Mouse (Mus musculus): Measurements from ENCODE around the gene Mphosph6.

Gene Mphosph6

DNA sequence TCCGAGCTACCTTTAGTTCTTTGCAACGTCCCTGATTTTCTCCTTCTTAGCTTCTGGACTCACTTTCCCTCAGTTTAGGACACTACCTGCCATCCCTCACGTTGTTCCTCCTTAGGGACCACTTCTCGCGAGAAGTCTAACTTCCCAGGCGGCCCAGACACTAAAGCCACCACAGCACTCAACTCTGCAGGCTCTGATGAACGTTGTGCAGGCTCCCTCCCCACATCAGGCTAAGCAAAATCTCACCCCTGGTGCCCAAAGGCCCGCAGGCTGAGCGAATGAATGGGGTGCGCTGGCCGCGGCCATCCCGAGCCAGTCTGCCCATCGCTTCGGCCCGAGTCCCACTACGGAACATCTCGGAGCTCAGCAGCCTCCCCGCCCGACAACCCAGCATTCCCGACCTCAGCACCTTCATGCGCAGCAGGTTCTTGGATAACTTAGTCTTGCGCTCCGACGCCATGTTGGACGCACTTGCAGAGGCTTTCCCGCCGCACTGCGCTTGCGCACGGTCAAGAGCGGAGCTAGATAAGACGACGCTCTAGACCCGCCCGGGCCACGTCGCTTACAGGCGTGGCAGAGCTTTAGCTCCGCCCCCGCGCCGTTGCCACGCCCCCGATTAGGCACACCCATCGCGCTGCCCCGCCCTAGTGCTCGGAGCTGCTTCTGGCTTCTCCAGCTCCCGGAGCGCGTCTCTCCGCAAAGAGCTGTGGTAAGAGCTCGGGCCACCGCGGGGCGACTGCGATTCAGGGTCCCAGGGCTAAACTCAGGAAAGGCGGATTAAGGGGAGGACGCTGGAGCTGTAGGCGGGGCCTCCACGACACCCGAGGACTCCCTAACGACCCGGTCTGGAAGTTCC, at the start of gene Mphosph6:
TSS of gene Mphosph6 (minus strand) at position 501 of the 856 bp plus-strand sequence.
- peak; percentile 98 to 99 for DNase-seq

GRCm38 (mm10) chr8:117850420-117850819, 48.7 kb upstream of the Mphosph6 start:
- no peak for DNase-seq

- no peak for DNase-seq
Measured at GRCm38 (mm10) chr8:117847865-117848264, 46.1 kb upstream of the Mphosph6 start.

GRCm38 (mm10) chr8:117843694-117844093, 42.0 kb upstream of the Mphosph6 start:
- DNase-seq: no peak

DNA sequence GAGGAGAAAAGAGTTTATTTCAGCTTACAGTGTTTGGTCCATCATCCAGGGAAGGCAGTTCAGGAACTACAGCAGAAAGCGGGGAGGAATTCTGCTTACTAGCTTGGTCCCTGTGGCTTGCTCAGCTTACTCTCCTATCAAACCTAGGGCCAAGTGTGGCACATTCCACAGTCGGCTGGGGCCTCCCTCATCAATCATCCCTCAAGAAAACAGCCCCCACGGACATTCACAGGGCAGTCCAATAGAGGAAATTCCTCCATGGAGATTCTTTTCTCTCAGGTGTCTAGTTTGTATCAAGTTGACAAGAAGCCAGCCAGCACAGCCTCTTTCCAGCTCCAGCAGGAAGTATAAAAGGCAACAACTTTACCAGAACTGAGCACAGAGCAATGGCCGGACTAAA, 11.8 kb upstream of the Mphosph6 start:
- no peak for DNase-seq

DNA sequence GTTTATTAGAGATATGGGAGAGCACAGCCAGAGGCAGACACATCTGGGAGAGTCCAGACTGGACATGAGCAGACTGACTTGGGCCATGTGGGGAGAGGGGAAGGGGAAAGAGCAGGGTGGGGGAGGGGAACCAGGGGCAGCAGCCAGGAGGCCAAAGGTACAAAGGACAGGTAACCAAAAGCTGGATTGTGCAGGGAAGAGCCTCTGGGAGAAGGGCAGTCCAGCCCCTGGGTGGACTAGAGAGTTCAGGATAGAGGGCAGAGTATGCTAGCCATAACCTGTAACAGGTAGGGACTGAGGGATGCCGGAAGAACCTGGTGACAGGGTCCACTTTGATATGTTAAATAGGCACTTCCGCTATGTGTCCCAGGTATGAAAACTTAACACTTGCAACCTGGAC, 8.9 kb upstream of the Mphosph6 start:
- DNase-seq: no peak

- no peak for DNase-seq
Measured at GRCm38 (mm10) chr8:117805419-117805818, 3.7 kb upstream of the Mphosph6 start.

DNA sequence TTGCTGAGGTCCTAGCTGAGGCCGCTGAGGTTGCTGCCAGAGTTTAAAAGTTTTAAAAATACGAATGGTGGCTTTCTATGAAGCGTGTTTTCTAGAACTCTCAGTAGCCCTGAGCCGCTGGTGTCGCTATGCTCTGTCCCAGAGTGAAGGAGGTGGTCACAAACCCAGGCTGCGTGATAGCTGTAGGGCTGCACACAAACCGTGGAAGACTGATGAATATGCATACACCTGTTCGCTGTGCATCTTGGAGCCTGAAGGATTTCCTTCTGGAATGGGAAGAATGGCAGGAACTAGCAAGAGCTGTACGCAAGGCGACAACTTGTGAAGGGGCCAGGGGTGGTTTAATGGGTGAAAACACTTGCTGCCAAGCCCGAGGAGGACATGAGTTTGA, 551 bp upstream of the Mphosph6 start:
- DNase-seq: no peak

- DNase-seq: no peak
Measured at GRCm38 (mm10) chr8:117798066-117798465, 3.7 kb downstream of the Mphosph6 start.

- no peak for DNase-seq
Measured at GRCm38 (mm10) chr8:117796464-117796863, 5.3 kb downstream of the Mphosph6 start.

GRCm38 (mm10) chr8:117794581-117794980, 7.2 kb downstream of the Mphosph6 start:
- peak; percentile 21 to 42 for DNase-seq

- peak; percentile 17 to 37 for DNase-seq
Measured at GRCm38 (mm10) chr8:117792616-117793144, 9.1 kb downstream of the Mphosph6 start.

DNA sequence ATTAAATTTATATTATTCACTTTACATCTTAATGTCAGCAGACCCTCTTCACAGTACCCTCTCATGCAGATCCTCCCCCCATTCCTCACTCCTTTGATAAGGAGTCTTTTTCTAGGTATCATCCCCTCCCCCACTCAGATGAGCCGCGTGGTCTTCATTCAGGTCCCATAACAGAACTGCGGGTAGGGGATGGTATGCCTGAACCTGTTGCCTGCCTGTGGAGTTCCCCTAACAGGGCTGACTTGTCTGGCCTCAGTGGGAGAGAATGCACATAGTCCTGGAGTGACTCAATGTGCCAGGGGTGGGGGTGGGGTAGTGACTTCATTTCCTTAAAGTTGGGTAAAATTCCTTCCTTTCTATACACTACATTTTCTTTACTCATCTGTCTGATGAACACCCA, 15.3 kb downstream of the Mphosph6 start:
- DNase-seq: no peak

- no peak for DNase-seq
Measured at GRCm38 (mm10) chr8:117783021-117783420, 18.7 kb downstream of the Mphosph6 start.

GRCm38 (mm10) chr8:117781375-117782129, 20.2 kb downstream of the Mphosph6 start:
- DNase-seq: no peak

DNA sequence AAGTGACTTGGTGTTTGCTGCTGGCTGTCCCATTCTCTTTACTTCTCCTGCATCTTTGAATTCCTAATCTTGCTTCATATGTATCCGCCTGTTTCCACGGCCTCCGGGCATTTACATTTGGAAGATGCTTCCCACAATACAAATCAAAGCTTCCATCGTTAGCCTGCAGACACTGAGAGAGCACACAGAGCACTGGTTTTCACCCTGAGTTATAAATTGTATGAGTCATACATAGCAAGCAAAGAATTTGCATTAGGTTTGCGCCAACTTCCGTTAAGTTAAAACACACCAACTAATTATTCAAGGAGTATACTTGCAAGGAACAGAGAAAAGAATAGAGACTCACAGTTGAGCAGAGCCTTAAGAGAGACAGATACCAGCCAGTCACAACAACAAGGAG, 22.4 kb downstream of the Mphosph6 start:
- no peak for DNase-seq

DNA sequence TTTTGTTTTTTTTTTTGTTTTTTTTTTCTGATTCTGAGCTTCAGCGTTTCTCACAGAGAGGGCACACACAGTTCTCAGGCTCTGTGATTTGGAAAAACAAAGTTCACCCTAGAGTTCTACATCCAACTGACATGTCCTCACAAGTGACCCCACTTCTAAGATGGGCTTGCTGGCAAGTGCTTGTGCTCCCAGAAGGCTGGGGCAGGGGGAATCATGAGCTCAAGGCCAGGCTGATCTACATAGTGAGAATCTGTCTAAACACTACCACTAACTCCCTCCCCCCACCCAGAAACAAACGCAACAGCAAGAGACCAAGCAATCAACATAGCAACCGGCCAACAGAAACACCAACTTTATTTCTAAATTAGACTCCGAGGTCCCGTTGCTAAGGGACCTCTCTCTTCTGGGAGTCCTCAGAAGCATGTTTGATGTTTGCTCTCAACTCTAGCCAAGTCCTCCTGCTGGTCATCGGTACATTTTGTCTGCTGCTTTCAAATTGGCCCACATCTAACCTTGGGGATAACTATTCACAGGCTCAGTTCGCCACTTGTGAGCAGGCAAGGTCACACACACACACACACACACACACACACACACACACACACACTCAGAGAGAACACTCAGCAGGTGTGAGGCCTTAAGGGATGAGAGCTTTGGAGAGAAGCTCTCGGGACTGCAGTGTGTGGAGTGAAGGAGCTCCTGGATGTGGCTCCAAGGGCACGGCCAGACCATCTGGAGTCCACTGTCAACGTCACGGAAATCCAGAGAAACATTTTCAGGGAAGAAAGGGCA, 23.0 kb downstream of the Mphosph6 start:
- peak; percentile 18 to 24 for DNase-seq

DNA sequence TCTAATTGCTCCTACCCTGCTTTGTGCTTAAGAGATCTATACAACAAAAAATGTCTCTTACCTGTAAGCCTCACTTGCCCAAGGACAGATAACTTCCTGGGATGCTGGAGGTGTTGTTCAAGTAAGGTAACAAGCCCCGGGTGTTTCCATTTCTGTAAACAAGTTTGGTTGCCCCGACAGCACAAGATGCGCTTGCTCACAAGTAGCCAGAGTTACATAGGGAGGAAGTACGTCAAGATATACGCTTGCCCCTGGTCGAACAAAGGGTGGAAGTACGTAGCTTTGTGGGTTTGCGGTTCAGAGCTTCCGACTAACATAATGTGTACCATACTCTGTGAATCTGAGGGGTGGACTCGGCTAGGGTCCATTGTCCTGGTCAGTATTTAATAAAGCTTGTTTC, 25.7 kb downstream of the Mphosph6 start:
- no peak for DNase-seq

DNA sequence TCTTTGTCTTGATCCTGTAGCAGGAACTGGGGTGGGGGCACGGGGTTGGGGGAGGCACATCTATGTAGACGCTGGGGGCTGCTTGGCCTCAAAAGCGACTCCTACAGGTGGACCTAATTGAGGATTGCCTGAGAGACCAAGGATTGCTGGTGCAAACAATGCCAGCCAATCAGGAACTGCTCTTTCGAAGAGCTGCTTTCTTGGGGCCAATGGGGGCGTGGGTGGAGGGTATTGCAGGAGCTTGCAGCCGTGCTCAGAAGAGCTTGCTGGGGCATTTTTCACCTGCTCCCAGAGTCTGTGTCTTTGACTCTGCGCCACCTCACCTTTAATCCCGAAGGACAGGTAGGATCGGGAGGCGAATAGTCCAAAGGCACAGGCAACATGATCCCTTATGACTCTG, 26.1 kb downstream of the Mphosph6 start:
- no peak for DNase-seq

DNA sequence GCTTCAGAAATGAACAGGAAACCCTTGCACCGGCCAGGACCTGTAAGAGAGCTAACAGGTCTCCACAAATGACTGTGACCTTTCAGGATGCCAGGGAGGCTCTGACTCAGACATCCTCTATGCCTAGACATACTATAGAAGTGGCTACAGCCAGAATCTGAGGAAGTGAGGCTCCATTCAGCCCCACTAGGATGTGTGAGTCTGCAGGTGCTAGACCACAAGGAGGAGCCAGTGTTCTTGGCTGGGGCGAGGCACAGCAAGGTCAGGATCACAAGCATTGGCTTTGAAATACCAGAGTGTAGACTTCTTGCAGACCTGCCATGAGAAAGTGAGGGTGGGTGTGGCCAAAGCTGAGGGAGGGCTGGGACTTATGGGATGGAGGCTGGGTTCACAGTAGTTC, 29.1 kb downstream of the Mphosph6 start:
- DNase-seq: no peak

DNA sequence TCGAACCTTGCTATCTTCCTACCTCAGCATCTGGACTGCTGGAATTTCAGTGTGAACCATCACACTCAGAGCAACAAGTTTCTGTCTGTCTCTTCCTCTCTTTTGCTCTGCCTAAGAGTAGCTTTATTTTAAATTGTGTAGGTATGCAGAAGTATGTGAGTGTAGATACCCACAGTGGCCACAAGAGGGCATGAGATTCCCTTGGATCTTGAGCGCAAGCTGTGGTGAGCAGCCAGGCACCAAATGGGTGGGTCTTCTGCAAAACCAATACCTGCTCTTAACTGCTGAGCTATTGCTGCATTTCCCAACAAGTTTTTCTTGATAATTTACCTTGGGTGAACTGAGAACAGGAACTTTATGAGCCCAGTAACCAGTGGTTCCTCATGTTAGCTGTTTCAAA, 29.6 kb downstream of the Mphosph6 start:
- peak; percentile 54 to 65 for DNase-seq

DNA sequence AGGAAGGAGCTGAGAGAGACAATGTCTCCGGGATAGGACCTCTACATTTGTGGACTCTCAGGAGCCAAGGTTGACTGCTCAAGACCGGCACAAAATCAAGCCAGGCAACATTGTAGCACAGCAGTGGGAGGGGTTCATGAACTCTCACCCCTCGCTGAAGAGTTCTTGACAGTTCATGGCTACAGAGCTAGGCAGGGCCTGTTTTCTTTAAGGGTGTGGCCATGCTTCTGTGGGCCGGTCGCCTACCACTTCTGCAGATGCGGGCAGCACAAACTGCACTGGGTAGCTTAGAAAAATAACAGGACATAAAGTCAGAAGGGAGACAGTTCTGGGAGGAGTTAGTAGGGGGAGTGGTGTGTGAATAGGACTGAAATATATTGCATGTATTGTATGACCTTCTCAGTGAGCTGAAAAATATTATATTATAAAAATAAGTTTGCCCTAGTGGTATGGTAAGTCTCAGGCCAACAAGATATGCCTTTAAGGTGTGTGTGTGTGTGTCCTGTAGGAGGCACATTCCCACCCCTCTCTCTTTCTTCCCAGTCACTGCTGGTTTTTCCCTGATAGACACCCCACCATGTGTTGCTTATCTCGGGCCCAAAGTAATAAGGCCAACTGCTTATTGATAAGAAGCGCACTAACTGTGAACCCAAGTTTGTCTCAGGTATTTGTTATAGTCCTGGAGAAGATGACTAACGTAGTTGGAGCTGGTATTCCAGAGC, 30.5 kb downstream of the Mphosph6 start:
- DNase-seq: no peak
